9 mouse cellular contexts compared by ENCODE assay signal in genomic region chr4:41507326-41507924, GRCm38 (mm10). TPM values are rescaled to one million over a fixed set of nuclear protein-coding genes. Genes with fewer than 3 reads are reported as not detected.
A peak's percentile ranks its signal among the peaks of the same experiment; 100 is the strongest.
DNase-seq lines count a peak whose midpoint lies in the region; ATAC-seq and TF ChIP-seq lines count a peak whose summit lies in the region.
"Had no signal": no experiment of that assay in that cellular context is flagged by ENCODE, and none has a peak within 500 bp of the region (broad histone marks: within the 10 kb centered on the region; RNA-seq: fewer than 3 reads in every experiment).

No protein-coding gene starts in this region.

- DNase-seq in heart, embryonic 10.5 days (ENCODE audit: low spot score), result no peak
- no peak for DNase-seq in heart, adult 18-20 months
- DNase-seq in ES-E14 (ENCODE audit: low read depth, low spot score), result no peak
- DNase-seq in forebrain, embryonic 14.5 days (ENCODE audit: low spot score), result peak; percentile 56
- no peak for DNase-seq in liver, postnatal 0 days
- DNase-seq in thymus, postnatal 14 days, result no peak
- DNase-seq in adrenal gland, postnatal 36 days, result no peak
- no peak for DNase-seq in ovary, postnatal 36 days (ENCODE audit: low spot score)

- peak overlapping the region; percentile 72 for H3K4me2 ChIP-seq in forebrain, embryonic 14.5 days (ENCODE audit: low read length)
- peak overlapping the region; percentile 87 for H3K4me2 ChIP-seq in liver, postnatal 0 days (ENCODE audit: low read depth, low read length)

- H3K27ac ChIP-seq in heart, embryonic 10.5 days, result peak overlapping the region; percentile 74
- H3K27ac ChIP-seq in ES-E14 (ENCODE audit: insufficient read depth, low read depth, low read length, poor library complexity, severe bottlenecking), result no peak overlapping the region
- H3K27ac ChIP-seq in forebrain, embryonic 14.5 days (ENCODE audit: low read depth, low read length), result peak overlapping the region; percentile 29; the same call in 1 of the 2 replicates
- H3K27ac ChIP-seq in liver, postnatal 0 days (ENCODE audit: low read depth), result no peak overlapping the region

- H3K9me3 ChIP-seq in heart, embryonic 10.5 days, result no peaks in the 10 kb centered on the region
- H3K9me3 ChIP-seq in ES-E14 (ENCODE audit: control insufficient read depth, insufficient read depth, low read depth, low read length), result no peaks in the 10 kb centered on the region
- H3K9me3 ChIP-seq in forebrain, embryonic 14.5 days (replicated peaks; ENCODE audit: control insufficient read depth, low read length), result no peaks in the 10 kb centered on the region
- H3K9me3 ChIP-seq in liver, postnatal 0 days (ENCODE audit: low read length), result no peaks in the 10 kb centered on the region

- TF ChIP-seq EP300 in liver, postnatal 0 days (IDR thresholded peaks at IDR 0.05; ENCODE audit: low read depth), result no peak

- H3K36me3 ChIP-seq in heart, embryonic 10.5 days, result no peaks in the 10 kb centered on the region
- no peaks in the 10 kb centered on the region for H3K36me3 ChIP-seq in ES-E14 (ENCODE audit: control insufficient read depth, insufficient read depth, low read length, poor library complexity, severe bottlenecking)
- no peaks in the 10 kb centered on the region for H3K36me3 ChIP-seq in forebrain, embryonic 14.5 days (ENCODE audit: control insufficient read depth, insufficient read depth, low read length)
- H3K36me3 ChIP-seq in liver, postnatal 0 days (replicated peaks; ENCODE audit: insufficient read depth, low read length), result no peaks in the 10 kb centered on the region

- 2% methylated on average over 22 of the region's 22 CpGs for WGBS in heart, embryonic 10.5 days
- whole genome bisulfite sequencing in forebrain, embryonic 14.5 days, result 3% methylated on average over 22 of the region's 22 CpGs
- 6% methylated on average over 22 of the region's 22 CpGs for WGBS in liver, postnatal 0 days (ENCODE audit: insufficient replicate concordance)

- H3K27me3 ChIP-seq in heart, embryonic 10.5 days (ENCODE audit: insufficient read depth, poor library complexity, severe bottlenecking), result peaks cover 59% of the 10 kb centered on the region
- H3K27me3 ChIP-seq in forebrain, embryonic 14.5 days (replicated peaks; ENCODE audit: control insufficient read depth, insufficient read depth, low read length), result peaks cover 4% of the 10 kb centered on the region; the same call in 1 of the 2 replicates
- H3K27me3 ChIP-seq in liver, postnatal 0 days (ENCODE audit: insufficient read depth, low read length), result peaks cover 25% of the 10 kb centered on the region

- H3K4me3 ChIP-seq in heart, embryonic 10.5 days, result peak overlapping the region; percentile 69
- peak overlapping the region; percentile 66 to 80 for H3K4me3 ChIP-seq in ES-E14 (ENCODE audit: insufficient read depth in 1 of 2, low read depth in 1 of 2, low read length in 2 of 2, poor library complexity in 1 of 2, severe bottlenecking in 1 of 2)
- H3K4me3 ChIP-seq in forebrain, embryonic 14.5 days (ENCODE audit: low read depth, low read length), result peak overlapping the region; percentile 43
- H3K4me3 ChIP-seq in liver, postnatal 0 days (ENCODE audit: low read depth, low read length), result peak overlapping the region; percentile 48

- peak; percentile 21 for ATAC-seq in forebrain, embryonic 14.5 days
- no peak for ATAC-seq in liver, postnatal 0 days

- no peak for TF ChIP-seq CTCF in liver, postnatal 0 days (IDR thresholded peaks at IDR 0.05; ENCODE audit: low read depth)

- H3K4me1 ChIP-seq in heart, embryonic 10.5 days, result peaks cover 30% of the 10 kb centered on the region
- H3K4me1 ChIP-seq in ES-E14 (ENCODE audit: control insufficient read depth in 2 of 2, insufficient read depth in 2 of 2, low read length in 2 of 2, poor library complexity in 1 of 2), result peaks cover 1 to 10% of the 10 kb centered on the region in 2 experiments; a peak in 2 of 4 replicates
- peaks cover 8% of the 10 kb centered on the region for H3K4me1 ChIP-seq in forebrain, embryonic 14.5 days (ENCODE audit: control insufficient read depth, insufficient read depth, low read length)
- peaks cover 20% of the 10 kb centered on the region for H3K4me1 ChIP-seq in liver, postnatal 0 days (ENCODE audit: insufficient read depth)

- in situ Hi-C loops in ES-E14 (cut with MboI; ENCODE audit: low sequenced_read_pairs in 2 of 2, unreplicated experiment in 2 of 2), result no loop called here

- peak overlapping the region; percentile 60 for H3K9ac ChIP-seq in ES-E14 (ENCODE audit: insufficient read depth, low read depth, low read length, poor library complexity, severe bottlenecking)
- H3K9ac ChIP-seq in forebrain, embryonic 14.5 days (ENCODE audit: low read length), result peak overlapping the region; percentile 72
- peak overlapping the region; percentile 44 for H3K9ac ChIP-seq in liver, postnatal 0 days (replicated peaks)

TF ChIP-seq in ES-E14, 5 proteins besides CTCF, POLR2A, EP300 and RAD21:
- no peak for TF ChIP-seq HCFC1 (IDR thresholded peaks at IDR 0.05; ENCODE audit: borderline replicate concordance, insufficient read depth, low read length)
- TF ChIP-seq MAFK (IDR thresholded peaks at IDR 0.05; ENCODE audit: insufficient read depth, low read depth, low read length), result no peak
- no peak for TF ChIP-seq CHD2 (IDR thresholded peaks at IDR 0.05; ENCODE audit: low read depth, low read length)
- TF ChIP-seq ZC3H11A (IDR thresholded peaks at IDR 0.05; ENCODE audit: borderline replicate concordance, low read depth, low read length), result no peak
- TF ChIP-seq ZNF384 (IDR thresholded peaks at IDR 0.05; ENCODE audit: low read depth, low read length), result no peak

RNA-seq across cellular contexts. Expression of gene AI464131, which starts 4.5 kb away (rescaled TPM):
- polyA plus RNA-seq in heart, embryonic 10.5 days (2016; fragmentation: Nextera tagmentation; extraction: Ambion mirVana), result 2.9 and 3.2 TPM in 2 replicates
- 10 to 100 TPM; 12.0 to 13.2 TPM for total RNA-seq in heart, adult 18-20 months (2021)
- 6.4 and 11.6 TPM in 2 replicates for total RNA-seq in ES-E14 (2012; rRNA removed)
- 2.4 and 2.6 TPM in 2 replicates for polyA plus RNA-seq in forebrain, embryonic 14.5 days (2014; fragmentation: Nextera tagmentation; extraction: Ambion mirVana)
- polyA plus RNA-seq in liver, postnatal 0 days (2015; fragmentation: Nextera tagmentation; extraction: Ambion mirVana), result 1.8 and 2.0 TPM in 2 replicates
- total RNA-seq in adrenal gland, postnatal 36 days (2021), result 10 to 100 TPM in 1 of 2 experiments, 1 to 10 TPM in 1; 8.4 to 14.8 TPM

RNA-seq across cellular contexts. Expression of gene 1110017D15Rik, which starts 9.7 kb away (rescaled TPM):
- polyA plus RNA-seq in heart, embryonic 10.5 days (2016; fragmentation: Nextera tagmentation; extraction: Ambion mirVana), result 1.0 TPM in 1 of 2 replicates, not detected in the other
- total RNA-seq in heart, adult 18-20 months (2021), result under 1 TPM in 1 of 2 experiments, not detected in 1; 0.87 TPM
- not detected in 2 replicates for total RNA-seq in ES-E14 (2012; rRNA removed)
- 10.5 and 11.1 TPM in 2 replicates for polyA plus RNA-seq in forebrain, embryonic 14.5 days (2014; fragmentation: Nextera tagmentation; extraction: Ambion mirVana)
- not detected in 2 replicates for polyA plus RNA-seq in liver, postnatal 0 days (2015; fragmentation: Nextera tagmentation; extraction: Ambion mirVana)
- 1 to 10 TPM in 1 of 2 experiments, not detected in 1; 1.3 TPM for total RNA-seq in adrenal gland, postnatal 36 days (2021)
- total RNA-seq: CH12.LX had no signal

RNA-seq across cellular contexts. Expression of gene Nudt2, which starts 42.5 kb away (rescaled TPM):
- 48.1 and 56.6 TPM in 2 replicates for polyA plus RNA-seq in heart, embryonic 10.5 days (2016; fragmentation: Nextera tagmentation; extraction: Ambion mirVana)
- 10 to 100 TPM; 30.6 to 35.9 TPM for total RNA-seq in heart, adult 18-20 months (2021)
- 11.9 and 19.8 TPM in 2 replicates for total RNA-seq in ES-E14 (2012; rRNA removed)
- polyA plus RNA-seq in forebrain, embryonic 14.5 days (2014; fragmentation: Nextera tagmentation; extraction: Ambion mirVana), result 80.2 and 82.0 TPM in 2 replicates
- polyA plus RNA-seq in liver, postnatal 0 days (2015; fragmentation: Nextera tagmentation; extraction: Ambion mirVana), result 13.6 and 14.4 TPM in 2 replicates
- 10 to 100 TPM; 22.9 to 37.8 TPM for total RNA-seq in adrenal gland, postnatal 36 days (2021)

RNA-seq across cellular contexts. Expression of gene Kif24, which starts 42.7 kb away (rescaled TPM):
- polyA plus RNA-seq in heart, embryonic 10.5 days (2016; fragmentation: Nextera tagmentation; extraction: Ambion mirVana), result 6.9 and 9.1 TPM in 2 replicates
- under 1 TPM; 0.45 to 0.46 TPM for total RNA-seq in heart, adult 18-20 months (2021)
- total RNA-seq in ES-E14 (2012; rRNA removed), result 9.7 and 13.1 TPM in 2 replicates
- polyA plus RNA-seq in forebrain, embryonic 14.5 days (2014; fragmentation: Nextera tagmentation; extraction: Ambion mirVana), result 3.0 and 4.1 TPM in 2 replicates
- 2.4 and 2.5 TPM in 2 replicates for polyA plus RNA-seq in liver, postnatal 0 days (2015; fragmentation: Nextera tagmentation; extraction: Ambion mirVana)
- 1 to 10 TPM; 1.4 to 2.1 TPM for total RNA-seq in adrenal gland, postnatal 36 days (2021)

Comparison
In these comparisons a context has a peak if more than half of its experiments do, and no peak if none do; other contexts are left out.
1. H3K27ac ChIP-seq: peak in heart, embryonic 10.5 days (single experiment) and forebrain, embryonic 14.5 days (single experiment); none in ES-E14 (single experiment) and liver, postnatal 0 days (single experiment).
2. Peak in every context shown above with its lines, with median percentiles within 50 percentile points of each other: H3K4me3 ChIP-seq and H3K9ac ChIP-seq.